Mouse (Mus musculus) neural tube, embryonic 11.5 days (tissue): ENCODE data around the gene Fbxl17. TPM values are rescaled to one million over a fixed set of nuclear protein-coding genes. Genes with fewer than 3 reads are reported as not detected.

Source experiments
- ATAC-seq: fragments of 200-750 bp; cut with Nextera tagmentation; 2 replicates; pipeline ENCODE4 v1.8.0; 2017; ENCODE audit warnings: moderate number of reproducible peaks, mild to moderate bottlenecking, moderate TSS enrichment, moderate library complexity; ENCODE audit not compliant: insufficient read depth, low FRiP score, low TSS enrichment
- DNase-seq: peaks from one replicate; pipeline ENCODE4 v3.0.0-alpha.2; 2015; ENCODE audit warnings: low spot score
- H3K27ac ChIP-seq: fragments of 300-500 bp; sonication (generic); 2 replicates; pipeline ENCODE4 v1.5.1; 2014; ENCODE audit warnings: low read depth, mild to moderate bottlenecking, low read length
- H3K27me3 ChIP-seq: fragments of 300-500 bp; sonication (generic); 2 replicates; pipeline ENCODE4 v1.6.1; 2014; ENCODE audit warnings: mild to moderate bottlenecking, low read length, mixed read lengths; ENCODE audit not compliant: control insufficient read depth, insufficient read depth
- H3K36me3 ChIP-seq: fragments of 300-500 bp; sonication (generic); 2 replicates; pipeline ENCODE4 v1.6.1; 2014; ENCODE audit warnings: mild to moderate bottlenecking, low read length, moderate library complexity, mixed read lengths; ENCODE audit not compliant: control insufficient read depth, insufficient read depth
- H3K4me1 ChIP-seq: fragments of 300-500 bp; sonication (generic); 2 replicates; pipeline ENCODE4 v1.6.1; 2014; ENCODE audit warnings: low read length, mixed read lengths; ENCODE audit not compliant: control insufficient read depth, insufficient read depth
- H3K4me2 ChIP-seq: fragments of 300-500 bp; sonication (generic); 2 replicates; pipeline ENCODE4 v1.6.1; 2014; ENCODE audit warnings: low read depth, mild to moderate bottlenecking, moderate library complexity
- H3K4me3 ChIP-seq: fragments of 300-500 bp; sonication (generic); 2 replicates; pipeline ENCODE4 v1.5.1; 2014; ENCODE audit warnings: low read depth, low read length
- H3K9ac ChIP-seq: fragments of 300-500 bp; sonication (generic); 2 replicates; pipeline ENCODE4 v1.6.1; 2014; ENCODE audit warnings: mild to moderate bottlenecking, low read length
- H3K9me3 ChIP-seq: fragments of 300-500 bp; sonication (generic); 2 replicates; pipeline ENCODE4 v1.6.1; 2016; ENCODE audit warnings: low read length; ENCODE audit not compliant: control insufficient read depth
- WGBS: fragments of 180-500 bp; shearing (Covaris S2); extraction: QIAGEN DNeasy Blood & Tissue Kit; methylation state at CpG from one replicate; pipeline ENCODE4 v1.1.7; 2014; 5-methylcytosine and 5-hydroxymethylcytosine counted together
- polyA plus RNA-seq: library from polyadenylated mRNA; unstranded; fragments of >200 nt; fragmentation: Nextera tagmentation; extraction: Ambion mirVana; gene quantifications from 2 replicates; pipeline ENCODE4 v1.2.1, GENCODE M21; 2014

Gene Fbxl17
- polyA plus RNA-seq, 1 experiment from 2014 or later = 7.8 TPM

DNA sequence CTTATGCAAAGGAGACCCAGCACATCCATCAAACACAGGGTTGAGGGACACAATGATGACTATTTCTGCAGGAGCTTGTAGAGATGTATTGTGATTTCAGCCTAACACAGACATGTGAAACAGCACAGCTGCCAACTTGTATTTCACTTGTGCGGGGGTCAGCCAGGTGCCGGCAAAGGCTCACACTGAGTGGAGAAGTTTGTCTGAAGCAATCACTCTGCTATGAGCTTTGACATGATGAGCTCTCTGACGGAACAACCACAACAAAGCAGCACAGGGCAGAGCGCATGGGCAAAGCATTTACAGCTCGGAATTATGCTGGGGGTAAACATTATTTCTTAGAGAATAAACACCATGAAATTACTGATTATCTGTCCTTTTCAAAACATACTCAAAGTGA is 328.6 kb downstream of the Fbxl17 start:
- H3K27ac ChIP-seq = no peak overlapping the region
- H3K9me3 ChIP-seq = no peaks in the 10 kb centered on the region
- no peak for DNase-seq
- H3K4me2 ChIP-seq = no peak overlapping the region
- H3K4me1 ChIP-seq = peaks cover 6% of the 10 kb centered on the region
- no peak overlapping the region for H3K4me3 ChIP-seq
- no peaks in the 10 kb centered on the region for H3K27me3 ChIP-seq
- H3K9ac ChIP-seq = no peak overlapping the region
- H3K36me3 ChIP-seq = no peaks in the 10 kb centered on the region
- WGBS = 11% methylated on average over 5 of the region's 5 CpGs
- peak; percentile 51; the same call in 1 of the 2 replicates for ATAC-seq

DNA sequence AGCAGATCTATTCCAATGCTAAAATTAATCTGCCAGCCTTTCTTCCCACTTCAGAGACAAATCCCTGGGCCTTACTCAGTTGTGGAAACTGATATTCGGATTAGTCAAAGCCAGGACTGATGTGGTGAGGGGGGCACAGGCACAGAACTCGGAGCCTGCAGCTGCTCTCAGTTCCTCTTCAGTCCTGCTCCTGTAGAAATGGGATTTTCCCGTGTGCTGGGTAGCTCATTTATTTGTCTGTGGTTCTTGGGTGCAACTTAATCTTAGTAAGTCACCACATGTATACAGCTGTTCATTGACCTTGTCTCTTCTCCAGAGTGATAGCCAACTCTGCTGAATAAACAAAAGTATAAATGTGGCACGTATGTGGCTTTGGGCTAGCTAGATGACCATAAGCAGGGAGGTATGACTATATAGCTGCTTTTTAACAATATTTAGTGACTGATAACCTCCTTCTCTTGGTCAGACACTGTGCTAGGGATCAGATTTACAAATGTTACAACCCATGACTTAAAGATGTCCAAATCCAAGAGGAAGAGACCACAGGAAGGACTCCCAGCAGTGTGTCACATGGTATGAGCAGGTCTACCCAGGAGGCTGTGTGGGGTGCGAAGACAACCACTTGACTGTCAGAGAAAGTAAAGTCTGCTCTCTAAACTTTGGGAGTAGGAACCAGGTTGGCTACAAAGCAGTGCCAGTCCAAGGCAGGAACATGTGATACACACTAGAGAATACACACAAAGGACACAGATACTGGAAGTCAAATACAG is 331.6 kb downstream of the Fbxl17 start:
- no peaks in the 10 kb centered on the region for H3K36me3 ChIP-seq
- H3K4me3 ChIP-seq = no peak overlapping the region
- no peaks in the 10 kb centered on the region for H3K27me3 ChIP-seq
- no peak for DNase-seq
- whole genome bisulfite sequencing = 83% methylated on average over 5 of the region's 5 CpGs
- H3K9me3 ChIP-seq = no peaks in the 10 kb centered on the region
- no peak for ATAC-seq
- H3K4me2 ChIP-seq = no peak overlapping the region
- H3K9ac ChIP-seq = no peak overlapping the region
- no peak overlapping the region for H3K27ac ChIP-seq
- H3K4me1 ChIP-seq = peaks cover 6% of the 10 kb centered on the region

- 59% methylated on average over 3 of the region's 3 CpGs for WGBS
- Histone ChIP-seq H3K4me3 (no peak overlapping the region), H3K4me2 (no peak overlapping the region), H3K9ac (no peak overlapping the region), H3K27me3 (no peaks in the 10 kb centered on the region), H3K4me1 (peaks cover 4% of the 10 kb centered on the region; the same call in 1 of the 2 replicates), H3K9me3 (no peaks in the 10 kb centered on the region), H3K36me3 (no peaks in the 10 kb centered on the region), H3K27ac (no peak overlapping the region)
- ATAC-seq (no peak), DNase-seq (no peak)
Measured at GRCm38 (mm10) chr17:63167248-63167647, 332.6 kb downstream of the Fbxl17 start.

DNA sequence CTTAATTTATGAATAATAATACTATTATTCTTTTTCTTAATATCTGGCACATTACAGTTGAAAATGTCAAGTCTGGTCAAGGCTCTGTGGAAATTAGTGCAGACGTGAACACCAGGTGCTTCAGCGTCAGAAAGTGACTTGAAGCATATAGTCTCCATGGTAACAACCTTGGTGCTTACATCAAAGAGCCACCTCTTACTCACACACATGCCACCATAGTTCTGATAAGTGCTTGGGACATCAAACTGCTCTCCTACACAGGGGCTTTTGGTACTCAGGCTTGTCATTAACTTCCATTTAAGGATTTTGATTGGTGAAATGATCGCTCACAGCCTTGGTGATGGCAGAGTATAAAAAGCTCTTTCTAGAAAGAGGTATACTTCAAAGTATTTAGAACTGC is 333.1 kb downstream of the Fbxl17 start:
- Histone ChIP-seq H3K27me3 (no peaks in the 10 kb centered on the region), H3K4me2 (no peak overlapping the region), H3K9ac (no peak overlapping the region), H3K4me3 (no peak overlapping the region), H3K4me1 (no peaks in the 10 kb centered on the region), H3K36me3 (no peaks in the 10 kb centered on the region), H3K27ac (no peak overlapping the region), H3K9me3 (no peaks in the 10 kb centered on the region)
- ATAC-seq (no peak), DNase-seq (no peak)
- 82% methylated on average over 3 of the region's 3 CpGs for WGBS

GRCm38 (mm10) chr17:63165847-63166246 is 334.0 kb downstream of the Fbxl17 start:
- H3K9ac ChIP-seq = no peak overlapping the region
- no peak for DNase-seq
- no peak overlapping the region for H3K27ac ChIP-seq
- H3K36me3 ChIP-seq = no peaks in the 10 kb centered on the region
- no peak for ATAC-seq
- H3K4me3 ChIP-seq = no peak overlapping the region
- 59% methylated on average over 13 of the region's 13 CpGs for WGBS
- H3K4me1 ChIP-seq = no peaks in the 10 kb centered on the region
- H3K9me3 ChIP-seq = no peaks in the 10 kb centered on the region
- H3K4me2 ChIP-seq = no peak overlapping the region
- H3K27me3 ChIP-seq = no peaks in the 10 kb centered on the region

DNA sequence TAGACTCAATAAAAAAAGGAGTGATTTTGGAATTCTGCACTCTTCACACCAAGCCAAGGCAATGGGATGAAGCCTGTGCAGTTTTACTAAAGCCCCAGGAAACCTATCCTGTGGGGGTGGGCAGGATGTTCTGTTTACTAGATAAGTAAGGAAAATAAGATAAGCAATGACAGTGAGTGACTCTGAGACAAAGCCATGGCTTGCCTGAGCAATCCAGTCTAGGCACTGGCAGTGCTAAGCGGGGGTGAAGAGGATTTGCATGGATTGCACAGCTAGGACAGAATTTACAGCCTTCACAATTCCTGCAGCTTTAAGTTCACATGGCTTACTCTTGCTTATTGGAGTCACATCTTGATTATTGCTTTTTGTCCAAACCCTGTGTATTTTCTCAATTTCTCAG is 335.5 kb downstream of the Fbxl17 start:
- no peaks in the 10 kb centered on the region for H3K36me3 ChIP-seq
- no peaks in the 10 kb centered on the region for H3K9me3 ChIP-seq
- 77% methylated on average over 1 of the region's 1 CpGs for WGBS
- no peak overlapping the region for H3K27ac ChIP-seq
- ATAC-seq = no peak
- H3K27me3 ChIP-seq = no peaks in the 10 kb centered on the region
- no peak overlapping the region for H3K9ac ChIP-seq
- no peak overlapping the region for H3K4me2 ChIP-seq
- peaks cover 2% of the 10 kb centered on the region; the same call in 1 of the 2 replicates for H3K4me1 ChIP-seq
- no peak overlapping the region for H3K4me3 ChIP-seq
- no peak for DNase-seq

- H3K4me3 ChIP-seq = no peak overlapping the region
- H3K36me3 ChIP-seq = no peaks in the 10 kb centered on the region
- H3K27me3 ChIP-seq = no peaks in the 10 kb centered on the region
- no peaks in the 10 kb centered on the region for H3K9me3 ChIP-seq
- H3K4me2 ChIP-seq = no peak overlapping the region
- H3K27ac ChIP-seq = no peak overlapping the region
- H3K4me1 ChIP-seq = peaks cover 11% of the 10 kb centered on the region
- 74% methylated on average over 5 of the region's 5 CpGs for WGBS
- ATAC-seq (no peak), DNase-seq (no peak)
- H3K9ac ChIP-seq = no peak overlapping the region
Measured at GRCm38 (mm10) chr17:63161953-63162352, 337.9 kb downstream of the Fbxl17 start.

DNA sequence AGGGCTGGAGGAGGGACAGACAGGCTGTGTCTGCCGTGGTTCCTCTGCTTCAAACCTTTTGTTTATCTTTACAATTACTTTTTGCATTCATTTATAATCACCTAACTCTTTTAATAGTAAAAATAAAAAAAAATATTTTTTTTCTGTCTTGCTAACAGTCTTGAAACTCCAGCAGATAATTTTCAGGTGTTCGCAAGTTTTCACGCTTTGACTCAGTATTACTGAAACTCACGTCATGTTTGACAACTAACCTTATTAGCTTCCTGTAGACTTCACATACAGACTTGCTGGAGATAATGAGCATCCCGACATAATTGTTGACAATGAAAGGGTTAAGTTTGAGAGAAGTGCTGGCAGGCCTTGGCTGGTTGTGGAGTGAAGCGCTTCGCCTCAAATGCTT is 340.6 kb downstream of the Fbxl17 start:
- no peak for ATAC-seq
- Histone ChIP-seq H3K4me1 (peaks cover 11% of the 10 kb centered on the region), H3K9me3 (no peaks in the 10 kb centered on the region), H3K4me2 (no peak overlapping the region), H3K27me3 (no peaks in the 10 kb centered on the region), H3K9ac (no peak overlapping the region), H3K4me3 (no peak overlapping the region), H3K36me3 (no peaks in the 10 kb centered on the region), H3K27ac (no peak overlapping the region)
- 58% methylated on average over 7 of the region's 7 CpGs for WGBS
- no peak for DNase-seq

GRCm38 (mm10) chr17:63158436-63158835 is 341.4 kb downstream of the Fbxl17 start:
- H3K27me3 ChIP-seq = no peaks in the 10 kb centered on the region
- H3K4me1 ChIP-seq = peaks cover 11% of the 10 kb centered on the region
- no peak for DNase-seq
- WGBS = 49% methylated on average over 3 of the region's 3 CpGs
- no peak overlapping the region for H3K4me3 ChIP-seq
- no peak overlapping the region for H3K4me2 ChIP-seq
- H3K9ac ChIP-seq = no peak overlapping the region
- H3K9me3 ChIP-seq = no peaks in the 10 kb centered on the region
- H3K27ac ChIP-seq = no peak overlapping the region
- no peaks in the 10 kb centered on the region for H3K36me3 ChIP-seq
- peak; percentile 16; the same call in 1 of the 2 replicates for ATAC-seq
